Mouse (Mus musculus) R1 (cell line): ENCODE results near the gene Tmem80.

Source experiments
- DNase-seq: peaks from one replicate; pipeline ENCODE4 v3.0.0-alpha.2; 2018; ENCODE audit warnings: low read depth, low spot score

Gene Tmem80

GRCm38 (mm10) chr7:141356971-141357370 lies 29.4 kb downstream of the Tmem80 start:
- DNase-seq, result no peak

- DNase-seq, result peak; percentile 38
Measured at GRCm38 (mm10) chr7:141361510-141361909, 34.0 kb downstream of the Tmem80 start.

DNA sequence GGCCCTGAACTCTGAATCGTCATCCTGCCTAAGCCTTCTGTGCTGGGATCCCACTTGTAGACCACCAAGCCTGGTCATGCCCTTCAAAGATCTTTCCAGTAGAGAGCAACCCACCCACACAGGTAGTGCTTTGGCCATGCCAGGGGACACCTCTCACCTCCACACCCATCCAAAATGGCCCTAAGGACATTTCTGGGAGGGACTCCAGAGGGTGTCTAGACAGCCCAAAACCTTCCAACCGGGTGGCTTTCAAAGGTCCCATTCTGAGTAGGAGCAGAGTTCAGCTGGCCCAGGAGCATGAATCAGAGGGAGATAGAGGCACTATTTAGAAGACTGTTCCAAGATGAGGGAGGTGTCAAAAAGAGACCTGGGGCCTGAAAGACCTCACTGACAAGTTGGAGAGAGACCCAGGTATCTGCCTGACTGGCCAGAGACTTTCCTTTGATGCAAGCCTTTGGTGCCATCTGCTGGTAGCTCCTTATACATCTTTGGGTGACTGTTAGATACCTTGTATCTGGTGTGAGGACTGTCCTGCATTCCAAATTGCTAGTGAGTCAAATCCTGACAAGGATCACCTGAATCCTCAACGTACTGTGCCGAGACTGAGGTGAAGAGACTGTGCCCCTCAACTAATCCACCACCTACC lies 35.7 kb downstream of the Tmem80 start:
- DNase-seq, result peak; percentile 80

DNA sequence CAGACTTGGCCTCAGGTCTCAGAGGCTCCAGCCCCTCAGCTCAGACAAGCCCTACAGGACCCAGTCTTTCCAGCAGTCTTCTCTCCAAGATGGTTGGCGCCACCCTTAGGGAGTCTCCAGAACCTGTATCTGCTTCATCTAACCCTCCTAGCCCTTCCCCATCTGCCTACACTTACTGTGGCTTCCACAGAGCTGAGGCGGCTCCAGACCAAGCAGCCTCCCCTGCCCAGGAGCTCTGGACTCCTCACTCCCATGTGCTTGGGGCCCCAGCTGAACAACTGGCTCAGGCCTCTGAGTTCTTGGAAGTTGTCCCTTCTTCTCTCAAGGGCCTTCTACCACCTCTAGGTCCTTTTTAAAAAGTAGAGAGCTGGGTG lies 36.2 kb downstream of the Tmem80 start:
- no peak for DNase-seq

DNA sequence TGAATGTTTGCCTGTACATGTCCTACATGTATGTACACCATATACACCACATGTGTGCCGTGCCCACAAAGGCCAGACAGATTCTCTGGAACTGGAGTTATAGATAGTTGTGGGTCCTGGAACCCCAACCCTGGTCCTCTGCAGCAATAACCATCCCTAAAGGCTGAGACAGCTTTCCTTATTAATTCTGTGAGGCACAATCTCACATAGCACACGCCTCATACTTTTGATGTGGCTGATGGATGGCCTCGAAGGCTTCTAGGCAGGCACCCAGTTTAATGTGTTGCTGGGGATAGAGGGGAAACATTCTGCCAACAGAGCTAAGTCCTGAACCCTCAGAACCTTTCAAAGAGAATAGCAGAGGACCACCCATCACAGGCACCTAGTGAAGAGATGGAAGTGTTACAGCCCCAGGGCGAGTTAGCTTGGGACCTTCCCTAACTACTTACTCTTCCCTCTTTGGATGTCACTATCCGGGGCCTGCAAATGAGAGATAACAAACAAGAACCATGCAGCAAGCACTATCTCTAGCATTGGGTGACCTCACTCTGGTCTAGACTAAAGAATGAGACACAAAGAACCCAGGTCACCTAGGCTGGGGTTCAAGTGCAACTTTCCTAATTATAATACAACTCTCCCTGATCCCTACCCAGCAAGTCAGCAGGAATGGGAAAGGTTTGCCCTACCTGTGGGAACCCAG lies 37.0 kb downstream of the Tmem80 start:
- no peak for DNase-seq

DNA sequence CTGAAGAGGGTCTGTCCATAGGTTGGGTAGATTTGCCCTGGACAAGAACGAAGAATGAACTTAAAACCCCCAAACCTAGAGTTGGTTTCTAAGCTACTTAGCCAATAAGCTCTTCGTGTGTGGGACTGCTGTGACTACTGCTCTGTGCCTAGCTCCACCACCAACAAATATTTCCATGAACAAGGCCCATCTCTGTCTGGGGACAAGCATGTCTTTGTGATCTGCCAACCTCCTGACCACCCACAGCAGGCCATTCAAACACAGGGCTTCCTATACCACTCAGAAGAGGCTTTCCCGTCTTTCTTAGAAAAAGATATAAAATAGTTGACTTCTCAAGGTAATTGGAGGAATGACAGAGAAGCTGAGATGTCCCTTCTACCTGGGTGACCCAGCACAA lies 37.5 kb downstream of the Tmem80 start:
- DNase-seq, result no peak

DNA sequence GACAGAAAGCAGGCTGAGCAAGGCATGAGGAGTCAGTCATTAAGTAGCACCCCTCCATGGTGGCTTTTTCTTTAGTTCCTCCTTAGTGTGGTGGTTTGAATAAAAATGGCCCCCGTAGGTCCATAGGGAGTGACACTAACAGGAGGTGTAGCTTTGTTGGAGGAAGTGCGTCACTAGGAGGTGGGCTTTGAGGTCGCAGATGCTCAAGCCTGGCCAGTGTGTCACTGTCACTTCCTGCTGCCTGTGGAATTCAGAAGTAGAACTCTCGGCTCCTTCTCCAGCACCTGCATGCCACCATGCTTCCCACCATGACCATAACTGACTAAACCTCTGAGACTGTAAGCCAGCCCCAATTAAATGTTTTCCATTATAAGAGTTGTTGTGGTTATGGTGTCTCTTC lies 39.8 kb downstream of the Tmem80 start:
- peak; percentile 53 for DNase-seq

DNA sequence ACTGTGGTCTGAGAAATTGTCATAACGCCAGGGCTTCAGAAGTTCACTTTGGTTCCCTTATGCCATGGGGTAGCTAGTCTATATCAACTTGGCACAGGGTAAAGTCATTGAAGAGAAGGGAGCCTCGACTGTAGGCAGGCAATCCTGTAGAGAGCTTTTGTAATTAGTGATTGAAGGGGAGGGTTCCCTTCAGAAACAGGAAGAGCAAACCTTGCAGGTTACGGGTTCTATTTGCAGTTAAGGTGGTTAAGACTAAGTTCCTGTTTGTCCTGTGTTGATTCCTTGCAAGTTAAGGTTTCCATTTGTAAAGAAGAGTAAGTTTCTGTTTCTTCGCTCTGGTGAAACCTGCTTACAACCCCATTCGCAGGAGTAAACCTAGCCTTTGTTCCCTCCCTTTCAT lies 42.4 kb downstream of the Tmem80 start:
- no peak for DNase-seq

DNA sequence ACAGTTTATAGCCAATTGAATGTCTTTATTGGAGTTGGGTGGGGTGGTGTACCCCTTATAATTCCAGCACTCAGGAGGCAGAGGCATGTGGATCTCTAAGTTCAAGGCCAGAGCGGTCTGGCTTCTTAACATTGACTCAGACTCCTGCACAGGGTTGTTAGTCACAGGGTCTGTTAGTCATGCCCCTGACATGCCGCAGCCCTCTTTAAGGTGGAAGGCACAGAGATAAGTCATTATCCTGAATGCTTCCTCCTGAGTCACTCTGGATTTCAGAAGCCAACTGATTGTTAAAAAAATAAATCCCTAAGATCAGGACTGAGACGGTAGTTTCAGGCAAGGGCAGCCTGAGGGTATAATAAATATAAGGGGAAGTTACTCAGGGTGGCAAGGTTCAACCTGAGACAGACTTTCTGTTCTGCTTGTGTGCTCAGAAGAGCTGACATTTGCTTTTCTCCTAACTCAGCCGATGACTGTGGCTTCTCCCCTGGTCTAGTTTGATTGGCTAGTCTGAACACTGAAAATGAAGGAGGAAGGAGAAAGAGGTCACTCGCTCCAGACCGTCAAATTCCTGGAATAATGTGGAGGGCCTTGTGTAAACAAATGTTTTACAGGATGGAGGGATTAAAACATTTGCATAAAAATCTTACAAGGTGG lies 44.5 kb downstream of the Tmem80 start:
- DNase-seq, result peak; percentile 57

- DNase-seq, result peak; percentile 92
Measured at GRCm38 (mm10) chr7:141373611-141374010, 46.1 kb downstream of the Tmem80 start.

- peak; percentile 61 for DNase-seq
Measured at GRCm38 (mm10) chr7:141374399-141374798, 46.9 kb downstream of the Tmem80 start.

- DNase-seq, result peak; percentile 68
Measured at GRCm38 (mm10) chr7:141379584-141379983, 52.0 kb downstream of the Tmem80 start.

GRCm38 (mm10) chr7:141381068-141381835 lies 53.7 kb downstream of the Tmem80 start:
- DNase-seq, result no peak
